Mouse (Mus musculus) cerebellum, adult 8-10 months (tissue): ENCODE data around the gene Tmem198.

Source experiments
- DNase-seq: peaks from one replicate; pipeline ENCODE4 v3.0.0; 2022

The Tmem198 gene

GRCm38 (mm10) chr1:75490785-75491551, 11.6 kb downstream of the Tmem198 start:
- DNase-seq = no peak

GRCm38 (mm10) chr1:75492579-75493170, 13.3 kb downstream of the Tmem198 start:
- no peak for DNase-seq

- no peak for DNase-seq
These were observed 15.7 kb downstream of the Tmem198 start for GRCm38 (mm10) chr1:75494878-75495548.

GRCm38 (mm10) chr1:75498897-75499296, 19.6 kb downstream of the Tmem198 start:
- no peak for DNase-seq

- no peak for DNase-seq
These were observed 20.1 kb downstream of the Tmem198 start for GRCm38 (mm10) chr1:75499441-75499840.

GRCm38 (mm10) chr1:75501905-75502304, 22.6 kb downstream of the Tmem198 start:
- DNase-seq = no peak

GRCm38 (mm10) chr1:75502945-75503650, 23.8 kb downstream of the Tmem198 start:
- no peak for DNase-seq

- no peak for DNase-seq
These were observed 24.3 kb downstream of the Tmem198 start for GRCm38 (mm10) chr1:75503651-75503980.

GRCm38 (mm10) chr1:75504256-75505045, 25.1 kb downstream of the Tmem198 start:
- no peak for DNase-seq

- DNase-seq = peak; percentile 87
These were observed 26.0 kb downstream of the Tmem198 start for GRCm38 (mm10) chr1:75505159-75505955.

GRCm38 (mm10) chr1:75505956-75506831, 26.9 kb downstream of the Tmem198 start, which contains the start of gene Obsl1:
TSS of gene Obsl1 (minus strand) at chr1:75506452.
- DNase-seq = no peak

GRCm38 (mm10) chr1:75507006-75507405, 27.7 kb downstream of the Tmem198 start, which contains the start of gene Inha:
TSS of gene Inha (plus strand) at chr1:75507077.
- no peak for DNase-seq

- DNase-seq = no peak
These were observed 30.3 kb downstream of the Tmem198 start for GRCm38 (mm10) chr1:75509586-75509985.

- DNase-seq = no peak
These were observed 30.8 kb downstream of the Tmem198 start for GRCm38 (mm10) chr1:75510154-75510553.

GRCm38 (mm10) chr1:75511437-75512210, 32.3 kb downstream of the Tmem198 start:
- DNase-seq = no peak

- DNase-seq = no peak
These were observed 33.2 kb downstream of the Tmem198 start for GRCm38 (mm10) chr1:75512550-75512949.

- DNase-seq = no peak
These were observed 37.5 kb downstream of the Tmem198 start for GRCm38 (mm10) chr1:75516703-75517380.

- DNase-seq = no peak
These were observed 38.7 kb downstream of the Tmem198 start for GRCm38 (mm10) chr1:75517984-75518383.

- DNase-seq = no peak
These were observed 39.1 kb downstream of the Tmem198 start for GRCm38 (mm10) chr1:75518427-75518826.
